Mouse (Mus musculus): ENCODE measurements around the gene Cyp1a1.
A peak's percentile ranks its signal among the peaks of the same experiment; 100 is the strongest.
"Not testable (repeated sequence)": the region's sequence is repeated elsewhere in the genome, so short reads cannot be mapped to it uniquely, and the experiment has no call there.

The Cyp1a1 gene

DNA sequence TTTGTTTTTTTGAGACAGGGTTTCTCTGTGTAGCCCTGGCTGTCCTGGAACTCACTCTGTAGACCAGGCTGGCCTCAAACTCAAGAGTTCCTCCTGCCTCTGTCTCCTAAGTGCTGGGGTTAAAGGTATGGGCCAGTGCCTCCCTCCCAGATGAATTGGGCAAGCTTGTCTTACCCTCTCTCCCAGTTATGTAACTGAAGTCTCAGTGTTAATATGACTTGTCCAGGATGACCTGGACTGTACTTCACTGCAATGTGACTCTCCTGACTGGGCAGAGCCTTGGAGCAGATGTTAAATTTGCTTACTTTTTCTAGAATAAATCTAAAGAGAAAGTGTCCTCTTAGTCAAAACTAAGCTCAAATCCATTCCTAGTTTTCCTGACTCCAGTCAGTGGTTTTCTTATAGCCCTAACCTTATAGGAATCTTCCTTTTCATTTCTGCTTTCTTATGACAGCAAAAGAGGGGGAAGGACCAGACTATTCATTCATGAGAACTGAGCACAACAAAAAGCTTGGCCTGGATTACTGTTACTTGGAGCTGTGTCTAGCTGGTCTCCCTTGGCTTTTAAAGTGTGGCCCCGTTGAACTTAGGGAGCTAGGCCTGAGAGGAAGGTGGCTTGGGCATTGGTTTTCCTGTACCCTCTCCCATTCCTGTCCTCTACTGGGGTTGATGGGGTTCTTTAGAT is 10.9 kb downstream of the Cyp1a1 start:
- no peak for DNase-seq (ENCODE audit: low spot score in 2 of 2)

DNA sequence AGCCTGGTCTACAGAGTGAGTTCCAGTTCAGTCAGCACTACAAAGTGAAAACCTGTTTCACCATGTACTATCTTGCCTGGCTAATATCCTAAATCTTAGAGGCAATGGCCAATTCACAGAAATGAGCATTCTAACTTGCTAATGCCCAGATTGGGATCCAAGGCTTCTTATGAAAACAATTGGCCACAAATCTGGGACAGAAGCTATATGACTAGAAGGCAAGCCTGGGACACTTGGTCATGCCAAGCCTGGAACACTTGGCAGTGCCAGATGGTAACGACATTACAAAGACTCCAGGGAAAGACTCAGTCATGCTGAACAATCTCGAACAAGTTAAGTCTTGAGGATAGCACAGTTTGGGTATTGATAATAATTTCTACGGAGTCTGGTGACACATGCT is 18.8 kb downstream of the Cyp1a1 start:
- no peak for DNase-seq (ENCODE audit: low spot score in 2 of 2)

DNA sequence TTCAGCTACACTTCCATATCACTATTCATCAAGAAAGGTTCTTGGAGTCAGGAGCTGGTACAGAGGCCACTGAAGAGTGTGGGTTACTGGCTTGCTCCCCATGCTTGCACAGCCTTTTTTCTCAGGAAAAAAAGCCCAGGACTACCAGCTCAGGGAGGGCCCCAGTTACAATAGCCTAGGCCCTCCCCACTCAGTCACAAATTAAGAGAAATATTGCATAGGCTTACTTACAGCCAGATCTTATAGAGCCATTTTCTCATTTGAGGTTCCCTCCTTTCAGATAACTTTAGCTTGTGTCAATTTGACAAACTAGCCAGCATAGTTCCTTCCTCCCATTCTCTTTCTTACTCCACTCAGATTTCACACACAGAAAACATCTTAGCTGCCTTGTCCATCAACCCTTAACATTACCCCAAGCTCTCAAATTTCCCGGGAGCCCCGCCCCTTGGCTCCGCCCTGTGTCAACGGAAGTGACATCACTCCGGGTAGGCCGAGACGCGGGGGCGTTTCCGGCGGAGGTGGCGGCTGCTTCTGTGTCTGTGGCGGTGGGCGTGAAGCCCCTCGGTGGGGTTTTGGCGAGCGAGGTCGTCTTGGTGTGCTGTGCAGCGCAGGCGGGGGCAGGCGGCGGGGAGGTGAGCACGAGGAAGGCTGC is 20.5 kb downstream of the Cyp1a1 start, which contains the start of gene Edc3:
Edc3 (plus strand) TSS at position 473 of the 652 bp plus-strand sequence.
- peak; percentile 73 to 86 for DNase-seq (ENCODE audit: low spot score in 2 of 2)

DNA sequence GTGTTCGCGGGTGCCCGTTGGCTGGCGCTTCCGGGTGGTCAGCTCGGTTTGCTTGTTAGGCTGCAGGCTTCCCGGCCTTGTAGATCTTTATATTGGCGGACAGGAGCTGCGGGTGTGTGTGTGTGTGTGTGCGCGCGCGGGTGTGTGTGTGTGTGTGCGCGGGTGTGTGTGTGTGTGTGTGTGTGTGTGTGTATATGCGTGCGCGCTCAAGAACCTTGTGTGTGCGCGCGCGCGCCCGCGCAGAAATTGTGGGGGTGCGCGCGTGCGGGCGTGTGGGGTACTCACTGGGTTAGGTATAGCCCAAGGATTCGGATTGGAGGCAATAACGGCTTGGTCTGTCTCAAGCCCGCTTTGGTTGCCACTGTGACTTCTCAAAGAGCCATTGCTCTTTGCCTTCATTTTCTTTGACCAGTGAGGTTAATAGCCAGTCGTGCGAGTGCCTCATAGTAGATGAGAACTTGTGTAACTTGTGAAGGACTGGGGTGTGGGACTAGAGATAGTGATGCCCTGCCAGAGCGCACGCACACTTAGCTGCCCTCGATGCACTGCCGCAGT is 21.1 kb downstream of the Cyp1a1 start:
- peak in 1 of 2 experiments; percentile 29 for DNase-seq (ENCODE audit: low spot score in 2 of 2)

DNA sequence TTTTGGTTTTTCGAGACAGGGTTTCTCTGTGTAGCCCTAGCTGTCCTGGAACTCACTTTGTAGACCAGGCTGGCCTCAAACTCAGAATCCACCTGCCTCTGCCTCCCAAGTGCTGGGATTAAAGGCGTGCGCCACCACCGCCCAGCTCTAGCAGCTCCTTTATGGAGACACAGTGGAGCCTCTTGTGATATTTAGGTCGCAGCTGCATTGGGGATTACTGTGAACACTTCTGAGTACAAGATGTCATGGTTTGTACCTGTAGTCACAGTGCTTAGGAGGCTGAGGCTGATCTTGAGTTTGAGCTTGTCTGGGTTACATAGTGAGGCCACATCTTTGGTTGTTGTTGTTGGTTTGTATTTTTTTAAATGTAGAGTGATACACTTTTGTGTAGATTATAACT is 22.5 kb downstream of the Cyp1a1 start:
- not testable (repeated sequence) for DNase-seq (ENCODE audit: low spot score in 2 of 2)

DNA sequence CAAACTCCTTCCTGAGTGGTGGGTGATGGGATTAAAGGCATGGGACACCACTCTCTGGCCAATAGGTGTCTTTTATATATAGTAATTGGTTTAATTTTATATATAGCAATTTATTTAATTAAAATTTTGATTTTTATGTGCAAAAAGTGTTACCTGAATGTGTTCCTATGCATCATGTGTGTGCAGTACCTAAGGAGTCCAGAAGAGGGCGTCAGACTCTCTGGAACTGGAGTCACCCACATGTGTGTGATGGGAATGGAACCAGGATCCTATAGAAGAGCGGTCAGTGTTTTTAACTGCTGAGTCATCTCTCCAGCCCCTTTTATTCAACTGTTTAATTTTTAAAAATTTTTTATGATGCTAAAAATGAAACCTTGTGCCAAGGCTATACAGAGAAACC is 24.5 kb downstream of the Cyp1a1 start:
- no peak for DNase-seq (ENCODE audit: low spot score in 2 of 2)

DNA sequence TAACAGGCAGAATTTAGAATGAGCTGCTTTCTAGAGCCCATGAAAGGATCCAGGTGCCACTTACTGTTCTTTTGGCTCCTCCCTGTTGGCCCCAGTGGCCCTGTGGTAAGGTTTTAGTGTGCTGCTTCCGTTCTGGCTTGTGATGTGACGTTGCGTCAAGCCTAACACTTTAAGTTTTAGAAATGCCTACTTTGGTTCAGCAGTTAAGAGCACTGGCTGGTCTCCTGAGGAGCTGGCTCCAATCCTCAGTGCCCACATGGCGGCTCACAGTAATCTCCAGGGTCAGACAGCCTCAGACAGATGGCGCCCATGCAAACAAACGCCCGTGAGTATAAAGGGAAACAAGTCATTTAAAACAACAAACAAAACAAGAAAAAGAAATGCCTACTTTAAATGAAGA is 30.7 kb downstream of the Cyp1a1 start:
- no peak for DNase-seq (ENCODE audit: low spot score in 2 of 2)

DNA sequence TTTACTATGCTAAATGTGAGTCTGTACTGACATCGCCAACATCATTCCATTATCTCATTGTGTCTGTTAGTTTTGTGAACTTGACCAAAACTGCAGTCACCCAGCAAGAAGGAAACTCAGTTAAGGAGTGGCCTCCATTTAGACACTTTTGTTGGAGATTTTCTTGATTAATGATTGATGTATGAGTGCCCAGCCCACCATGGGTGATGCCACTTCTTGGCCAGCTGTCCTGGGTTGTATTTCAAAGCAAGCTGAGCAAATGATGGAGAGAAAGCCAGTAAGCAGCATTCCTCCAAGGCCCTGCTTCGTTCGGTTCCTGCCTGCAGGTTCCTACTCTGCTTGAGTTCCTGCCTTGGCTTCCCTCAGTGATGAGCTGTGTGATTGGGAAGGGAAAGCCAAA is 33.0 kb downstream of the Cyp1a1 start:
- DNase-seq (ENCODE audit: low spot score in 2 of 2), result no peak

DNA sequence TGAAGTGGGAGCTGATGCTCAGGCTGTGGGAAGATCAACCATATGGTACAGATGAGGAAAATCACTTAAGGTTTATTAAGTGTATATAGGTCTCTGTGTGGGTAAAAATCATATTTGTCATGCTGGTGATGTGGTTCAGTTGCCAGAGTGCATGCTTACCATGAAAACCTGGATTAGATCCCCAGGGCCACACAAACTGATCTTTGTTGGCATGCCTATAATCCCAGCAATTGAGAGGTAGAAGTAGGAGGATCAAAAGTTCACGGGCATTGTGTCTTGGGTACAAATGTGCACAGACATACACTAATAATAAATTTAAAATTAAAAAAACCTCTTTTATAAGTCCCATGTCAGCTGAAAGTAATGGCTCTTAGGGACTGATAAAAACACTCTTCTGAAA is 34.6 kb downstream of the Cyp1a1 start:
- no peak for DNase-seq (ENCODE audit: low spot score in 2 of 2)

DNA sequence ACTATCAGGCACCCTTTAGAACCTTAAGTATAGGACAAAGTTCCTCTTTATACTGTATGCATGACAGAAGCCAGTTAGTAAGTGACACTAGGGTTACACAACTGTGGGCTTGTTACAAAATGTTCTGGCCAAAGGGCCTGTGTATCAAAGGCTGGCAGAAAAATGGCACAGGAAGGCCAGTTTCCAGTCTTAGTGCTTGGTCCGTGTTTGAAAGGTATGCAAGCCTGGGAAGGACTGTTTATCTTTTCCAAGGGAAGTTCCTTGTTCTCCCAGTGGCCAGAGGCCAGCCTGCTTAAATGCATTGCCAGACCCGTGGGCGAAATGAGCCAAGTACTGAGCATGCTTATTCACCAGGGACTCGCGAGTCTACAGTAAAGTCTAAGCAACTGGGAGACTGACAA is 35.6 kb downstream of the Cyp1a1 start:
- no peak for DNase-seq (ENCODE audit: low spot score in 2 of 2)

DNA sequence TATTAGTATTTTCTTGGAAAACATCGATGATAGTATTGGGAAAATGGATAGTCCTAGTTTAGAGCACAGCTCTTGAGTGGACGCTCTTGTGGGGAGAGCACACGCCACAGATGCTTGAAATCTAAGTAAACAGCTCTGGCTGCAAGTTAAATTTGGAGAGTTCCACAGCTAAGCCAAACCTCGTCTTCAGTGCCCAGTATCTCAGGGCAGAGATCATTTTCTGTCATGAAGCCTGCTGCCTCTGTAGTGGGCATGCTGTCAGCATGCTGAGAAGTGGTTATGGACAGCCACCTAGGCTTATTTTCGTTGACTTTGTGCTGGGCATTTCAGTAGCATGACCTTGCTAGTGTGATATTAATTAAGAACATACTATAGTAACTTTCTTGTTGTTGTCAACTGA is 36.1 kb downstream of the Cyp1a1 start:
- DNase-seq (ENCODE audit: low spot score in 2 of 2), result no peak

DNA sequence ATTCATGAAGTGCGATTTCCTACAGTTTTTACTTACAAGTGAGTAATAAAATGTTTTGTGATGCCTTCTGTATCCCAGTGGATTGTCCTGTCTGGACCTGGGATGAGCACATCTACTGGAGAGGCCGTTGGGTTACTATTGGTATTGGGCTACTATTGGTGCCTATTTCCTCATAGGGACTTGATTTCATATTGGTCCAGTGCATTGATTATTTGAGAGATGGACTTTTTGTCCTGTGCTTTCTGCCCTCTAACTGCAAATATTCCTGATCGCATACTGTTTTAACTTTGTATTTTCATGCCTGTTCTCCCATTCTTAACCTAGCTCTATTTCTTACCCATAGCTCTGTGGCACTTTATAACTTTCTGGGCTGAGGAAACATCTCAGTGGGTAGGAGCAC is 37.0 kb downstream of the Cyp1a1 start:
- no peak for DNase-seq (ENCODE audit: low spot score in 2 of 2)

DNA sequence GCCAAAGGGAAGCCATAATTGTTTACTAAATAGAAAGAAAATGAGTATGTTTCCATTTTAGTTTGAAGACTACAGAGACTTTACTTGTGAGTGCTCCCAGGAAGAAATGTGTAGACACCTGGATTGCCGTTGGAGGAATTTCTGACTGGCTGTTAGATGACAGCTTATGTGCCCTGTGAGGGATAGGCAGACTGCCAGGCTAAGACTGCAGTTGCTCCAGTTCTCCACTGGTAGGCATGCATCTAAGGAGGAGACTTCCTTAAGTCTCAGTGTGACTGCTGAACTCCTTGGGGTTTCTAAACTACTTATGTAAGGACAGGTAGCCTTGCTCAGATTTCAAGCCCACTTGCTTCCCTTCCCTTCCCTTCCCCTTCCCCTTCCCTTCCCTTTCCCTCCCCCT is 40.6 kb downstream of the Cyp1a1 start:
- no peak for DNase-seq (ENCODE audit: low spot score in 2 of 2)

DNA sequence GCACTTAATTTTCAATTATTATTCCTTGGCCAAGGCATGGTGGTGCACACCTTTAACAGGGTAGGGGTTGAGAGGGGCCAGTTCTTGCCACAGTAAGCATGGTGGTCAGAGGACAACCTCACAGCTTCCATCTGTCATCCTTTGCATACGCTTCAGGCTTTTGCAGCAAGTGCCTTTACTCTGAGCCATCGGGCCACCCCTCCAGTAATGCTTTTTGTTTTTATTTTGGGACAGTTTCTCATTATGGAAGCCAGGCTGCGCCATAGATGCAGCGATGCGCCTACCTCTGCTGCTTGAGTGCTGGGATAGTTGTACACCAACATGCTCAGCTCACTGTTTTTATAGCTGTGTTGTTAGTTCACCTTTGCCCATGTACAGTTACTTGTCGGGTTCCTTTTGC is 45.9 kb downstream of the Cyp1a1 start:
- DNase-seq (ENCODE audit: low spot score in 2 of 2), result no peak

DNA sequence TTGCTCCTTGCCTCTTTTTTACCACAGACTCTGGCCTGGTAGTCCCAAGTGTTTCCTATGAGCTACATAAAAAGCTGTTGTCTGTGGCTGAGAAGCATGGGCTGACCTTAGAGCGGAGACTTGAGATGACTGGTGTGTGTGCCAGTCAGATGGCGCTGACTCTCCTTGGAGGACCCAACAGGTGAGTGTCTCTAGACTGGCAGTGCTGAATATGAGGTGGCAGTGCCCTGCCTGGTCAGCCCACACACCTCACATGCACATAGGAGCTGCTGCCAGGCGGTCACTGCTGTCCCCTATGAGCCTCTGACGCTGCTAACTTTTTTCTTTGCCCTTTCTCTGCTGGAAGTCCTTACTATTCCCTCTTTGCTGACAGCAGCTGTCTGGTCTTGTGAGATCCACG is 52.1 kb downstream of the Cyp1a1 start:
- DNase-seq (ENCODE audit: low spot score in 2 of 2), result no peak

DNA sequence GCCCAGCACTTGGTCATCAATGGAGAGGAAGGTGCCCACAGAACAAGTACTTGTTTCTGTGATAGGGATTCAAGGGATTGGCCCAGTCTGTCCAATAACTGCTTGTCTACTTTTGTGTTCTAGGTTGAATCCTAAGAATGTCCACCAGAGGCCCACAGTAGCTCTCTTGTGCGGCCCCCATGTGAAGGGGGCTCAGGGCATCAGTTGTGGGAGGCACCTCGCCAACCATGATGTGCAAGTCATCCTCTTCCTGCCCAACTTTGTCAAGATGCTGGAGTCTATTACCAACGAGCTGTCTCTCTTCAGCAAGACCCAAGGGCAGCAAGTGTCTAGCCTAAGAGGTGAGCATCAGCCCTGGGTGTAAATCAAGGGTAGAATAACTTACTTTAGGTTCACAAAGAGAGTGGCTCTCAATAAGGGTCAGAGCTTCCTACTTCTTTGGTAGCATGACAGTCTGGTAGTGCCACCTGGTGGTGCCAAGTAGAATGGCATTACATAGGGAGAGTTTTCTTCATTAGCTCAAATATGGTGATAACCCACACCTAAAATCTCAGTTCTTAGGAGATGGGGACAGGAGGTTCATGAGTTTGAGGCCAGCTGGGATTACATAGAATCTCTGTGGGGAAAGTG is 56.8 kb downstream of the Cyp1a1 start:
- no peak for DNase-seq (ENCODE audit: low spot score in 2 of 2)

DNA sequence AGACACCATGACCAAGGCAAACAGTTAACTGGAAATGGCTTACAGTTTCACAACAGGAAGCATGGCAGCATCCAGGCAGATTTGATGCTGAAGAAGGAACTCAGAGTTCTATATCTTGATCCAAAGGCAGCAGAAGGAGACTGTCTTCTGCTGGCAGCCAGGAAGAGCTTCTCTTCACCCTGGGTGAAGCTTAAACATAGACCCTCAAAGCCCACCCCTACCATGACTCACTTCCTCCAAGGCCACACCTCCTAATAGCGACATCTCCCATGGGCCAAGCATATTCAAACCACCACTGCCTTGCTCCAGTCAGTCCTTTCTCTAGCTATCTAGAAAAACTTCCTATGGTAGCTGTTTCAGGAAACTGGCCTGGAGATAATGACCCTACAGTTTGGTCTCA is 59.3 kb downstream of the Cyp1a1 start:
- no peak for DNase-seq (ENCODE audit: low spot score in 2 of 2)

DNA sequence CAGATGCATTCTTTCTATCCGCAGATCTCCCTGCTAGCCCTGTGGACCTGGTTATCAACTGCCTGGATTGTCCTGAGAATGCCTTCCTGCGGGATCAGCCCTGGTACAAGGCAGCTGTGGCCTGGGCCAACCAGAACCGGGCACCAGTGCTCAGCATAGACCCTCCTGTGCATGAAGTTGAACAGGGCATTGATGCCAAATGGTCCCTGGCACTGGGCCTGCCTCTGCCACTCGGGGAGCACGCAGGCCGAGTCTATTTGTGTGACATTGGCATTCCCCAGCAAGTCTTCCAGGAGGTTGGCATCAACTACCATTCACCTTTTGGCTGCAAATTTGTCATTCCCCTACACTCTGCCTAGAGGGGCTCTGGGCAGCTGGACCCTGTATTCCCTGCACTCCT is 60.4 kb downstream of the Cyp1a1 start:
- no peak for DNase-seq (ENCODE audit: low spot score in 2 of 2)

DNA sequence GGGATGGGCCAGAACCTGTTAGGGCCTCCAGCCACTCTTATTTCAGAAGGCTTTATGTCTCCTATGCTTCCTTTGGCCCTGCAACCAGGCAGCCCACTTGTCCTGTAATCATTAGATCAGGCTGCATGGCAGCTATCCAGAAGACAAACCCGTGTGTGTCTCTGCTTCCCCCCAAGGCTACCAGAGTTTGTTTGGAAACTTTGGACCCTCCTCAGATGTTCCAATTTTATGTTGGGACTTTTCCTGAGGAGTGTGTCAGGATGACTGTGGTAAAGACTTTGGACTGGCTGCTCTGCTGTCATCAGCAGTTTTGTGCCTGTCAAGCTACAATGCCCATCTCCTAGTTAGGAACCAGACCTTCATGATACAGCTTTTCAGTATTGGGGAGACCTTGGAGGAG is 61.1 kb downstream of the Cyp1a1 start:
- no peak for DNase-seq (ENCODE audit: low spot score in 2 of 2)

DNA sequence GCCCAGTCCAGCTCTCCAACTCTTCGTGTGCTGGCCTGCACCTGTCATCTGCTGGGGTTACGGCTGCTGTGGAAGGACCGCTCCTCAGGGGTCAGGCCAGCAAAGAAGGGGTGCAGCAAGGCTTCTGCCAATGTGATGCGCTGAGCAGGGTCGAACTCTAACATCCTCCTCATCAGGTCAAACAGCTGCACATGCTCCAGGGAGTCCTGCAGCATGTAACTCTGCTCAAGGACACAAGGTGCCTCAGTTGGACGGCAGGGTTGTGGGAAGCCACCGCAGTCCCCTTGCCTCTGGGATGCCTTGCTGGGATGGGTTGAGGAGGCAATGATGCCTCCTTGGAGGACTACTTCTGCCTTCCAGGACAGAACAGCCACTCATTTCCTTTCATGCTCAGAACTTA is 63.2 kb downstream of the Cyp1a1 start:
- no peak for DNase-seq (ENCODE audit: low spot score in 2 of 2)

Data from cerebellum, postnatal 4 days (tissue).